Mouse (Mus musculus) bone marrow, adult 2 months (tissue): ENCODE measurements around the gene Cdc42bpa.

Source experiments
- CTCF ChIP-seq: fragments of 200-500 bp; IDR thresholded peaks from 2 replicates; pipeline ENCODE4 v1.5.1; 2011; ENCODE audit warnings: low read length, control low read depth; ENCODE audit not compliant: control insufficient read depth, insufficient read depth
- POLR2A ChIP-seq: fragments of 200-500 bp; IDR thresholded peaks from 2 replicates; pipeline ENCODE4 v1.6.1; 2011; ENCODE audit warnings: low read depth, mild to moderate bottlenecking, control low read depth, low read length, borderline replicate concordance; ENCODE audit not compliant: control insufficient read depth

GRCm38 (mm10) chr1:180158648-180159047, 198.4 kb downstream of the Cdc42bpa start:
- no peak for TF ChIP-seq CTCF
- no peak for TF ChIP-seq POLR2A
